Mouse (Mus musculus) cerebral cortex, adult 2 months (tissue): Measurements from ENCODE around the gene Cetn4.

ENCODE experiments used
- WGBS: fragments of 180-500 bp; shearing (Covaris S2); methylation state at CpG from one replicate; pipeline ENCODE4 v1.1.7; 2018; 5-methylcytosine and 5-hydroxymethylcytosine counted together

The Cetn4 gene

GRCm38 (mm10) chr3:37302685-37303084 lies 9.8 kb downstream of the Cetn4 start:
- WGBS: 35% methylated on average over 12 of the region's 12 CpGs

- 87% methylated on average over 3 of the region's 3 CpGs for WGBS
Measured at GRCm38 (mm10) chr3:37299470-37299869, 13.0 kb downstream of the Cetn4 start.

- whole genome bisulfite sequencing: 82% methylated on average over 2 of the region's 2 CpGs
Measured at GRCm38 (mm10) chr3:37292654-37293053, 19.9 kb downstream of the Cetn4 start.

- 65% methylated on average over 2 of the region's 2 CpGs for WGBS
Measured at GRCm38 (mm10) chr3:37291929-37292328, 20.6 kb downstream of the Cetn4 start.

- WGBS: 59% methylated on average over 7 of the region's 7 CpGs
Measured at GRCm38 (mm10) chr3:37290881-37291541, 21.5 kb downstream of the Cetn4 start.

- WGBS: 88% methylated on average over 2 of the region's 2 CpGs
Measured at GRCm38 (mm10) chr3:37289237-37289636, 23.3 kb downstream of the Cetn4 start.

GRCm38 (mm10) chr3:37283234-37283633 lies 29.3 kb downstream of the Cetn4 start:
- WGBS: 92% methylated on average over 4 of the region's 4 CpGs

GRCm38 (mm10) chr3:37282299-37282922 lies 30.1 kb downstream of the Cetn4 start:
- WGBS: 52% methylated on average over 11 of the region's 11 CpGs

- 81% methylated on average over 8 of the region's 8 CpGs for WGBS
Measured at GRCm38 (mm10) chr3:37280871-37281270, 31.6 kb downstream of the Cetn4 start.

- 95% methylated on average over 1 of the region's 1 CpGs for WGBS
Measured at GRCm38 (mm10) chr3:37280221-37280620, 32.3 kb downstream of the Cetn4 start.

GRCm38 (mm10) chr3:37274661-37275060 lies 37.8 kb downstream of the Cetn4 start:
- WGBS: 81% methylated on average over 6 of the region's 6 CpGs

GRCm38 (mm10) chr3:37273092-37273491 lies 39.4 kb downstream of the Cetn4 start:
- WGBS: 81% methylated on average over 7 of the region's 7 CpGs

GRCm38 (mm10) chr3:37271209-37271608 lies 41.3 kb downstream of the Cetn4 start:
- WGBS: 10% methylated on average over 1 of the region's 1 CpGs

GRCm38 (mm10) chr3:37269926-37270325 lies 42.6 kb downstream of the Cetn4 start:
- WGBS: 89% methylated on average over 4 of the region's 4 CpGs

GRCm38 (mm10) chr3:37268338-37268737 lies 44.2 kb downstream of the Cetn4 start:
- WGBS: 69% methylated on average over 11 of the region's 11 CpGs

- WGBS: 37% methylated on average over 10 of the region's 10 CpGs
Measured at GRCm38 (mm10) chr3:37259331-37259999, 53.0 kb downstream of the Cetn4 start.

- 89% methylated on average over 15 of the region's 15 CpGs for WGBS
Measured at GRCm38 (mm10) chr3:37257776-37258175, 54.7 kb downstream of the Cetn4 start.
